Mouse (Mus musculus): Measurements from ENCODE around the gene Six1.
"Not testable (repeated sequence)": the region's sequence is repeated elsewhere in the genome, so short reads cannot be mapped to it uniquely, and the experiment has no call there.

The Six1 gene

DNA sequence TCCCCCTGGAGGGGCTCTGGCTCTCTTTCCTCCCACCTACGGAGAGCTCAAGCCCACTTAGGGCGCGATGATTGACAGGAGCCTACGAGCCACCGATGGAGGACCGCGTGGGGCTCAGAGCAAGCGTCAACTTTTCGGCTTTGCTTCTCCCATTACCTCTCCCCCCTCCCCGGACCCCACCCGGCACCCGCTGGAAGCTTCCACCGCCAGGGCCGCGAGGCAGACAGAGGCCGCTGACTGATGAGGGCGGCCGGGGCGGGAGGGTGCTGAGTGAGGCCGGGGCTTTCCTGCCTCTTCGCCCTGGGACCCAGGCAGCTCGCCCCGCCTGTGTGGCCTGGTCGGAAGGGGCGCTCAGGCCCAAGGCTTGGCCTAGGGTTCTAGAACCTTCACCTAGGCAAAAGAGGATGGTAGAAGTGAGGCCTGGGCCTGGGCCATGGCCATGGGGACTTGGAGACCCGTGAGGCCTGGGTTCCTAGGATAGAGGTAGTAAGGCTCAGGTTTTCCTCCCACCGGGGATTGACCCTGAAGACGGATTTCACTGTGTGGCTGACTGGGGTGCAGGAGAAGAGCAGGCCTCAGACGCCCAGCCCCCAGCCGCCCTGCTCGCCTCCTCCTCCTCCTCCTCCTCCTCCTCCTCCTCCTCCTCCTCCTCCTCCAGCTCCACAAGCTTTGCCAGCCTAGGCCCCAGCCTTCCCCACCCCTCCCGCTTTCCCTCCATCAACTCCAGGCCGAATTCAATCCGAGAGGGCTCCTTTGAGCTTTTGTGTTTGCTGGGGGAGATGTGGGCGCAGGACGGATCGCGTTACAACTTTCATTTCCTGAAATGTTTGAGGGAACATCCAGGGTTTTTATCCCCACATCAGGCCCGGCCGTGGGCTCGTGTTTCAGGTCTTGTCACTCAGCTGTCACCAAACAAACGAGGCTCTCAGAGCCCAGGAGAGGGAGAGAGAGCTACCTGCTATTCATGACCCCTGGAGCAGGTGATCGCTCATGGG lies 18.5 kb downstream of the Six1 start:
- DNase-seq (ENCODE audit: low spot score in 2 of 2) = no peak

DNA sequence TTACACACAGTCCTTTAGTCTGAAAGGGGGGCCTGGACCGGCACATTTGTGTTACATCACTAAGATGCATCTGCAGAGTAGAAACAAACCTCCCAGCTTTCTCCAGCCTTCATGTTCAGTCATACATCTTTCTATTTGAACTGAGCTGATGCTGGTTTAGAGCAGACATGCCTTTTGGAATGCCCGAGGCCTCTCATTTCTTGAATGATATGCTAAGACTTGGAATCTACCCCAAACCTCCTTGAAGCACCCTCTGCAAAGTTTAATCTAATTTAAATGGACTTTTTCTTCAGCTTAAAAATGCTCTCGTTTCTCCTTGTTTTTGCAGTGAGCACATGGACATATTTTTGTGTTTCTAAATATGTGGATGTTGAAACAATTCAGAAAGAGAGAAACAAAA lies 21.0 kb downstream of the Six1 start:
- DNase-seq (ENCODE audit: low spot score in 2 of 2) = no peak

DNA sequence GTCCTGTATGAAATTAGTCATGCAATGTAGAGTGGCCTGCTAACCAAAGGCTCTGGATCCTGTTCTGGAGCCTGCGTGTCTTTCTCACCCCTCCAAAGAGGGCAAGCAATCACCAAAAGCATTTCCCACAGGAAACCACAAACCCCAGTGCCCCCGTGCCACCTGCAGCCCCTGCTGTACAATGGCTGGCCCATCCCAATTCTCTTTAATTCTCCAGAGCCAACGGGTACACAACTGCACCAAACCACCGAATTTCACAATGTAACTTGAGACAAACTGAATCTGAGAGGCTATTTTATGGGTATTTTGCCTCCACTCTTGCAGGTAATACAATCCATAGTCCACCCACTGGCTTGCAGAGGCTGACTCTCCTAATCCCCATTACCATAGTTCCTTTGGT lies 22.4 kb downstream of the Six1 start:
- DNase-seq (ENCODE audit: low spot score in 2 of 2) = no peak

DNA sequence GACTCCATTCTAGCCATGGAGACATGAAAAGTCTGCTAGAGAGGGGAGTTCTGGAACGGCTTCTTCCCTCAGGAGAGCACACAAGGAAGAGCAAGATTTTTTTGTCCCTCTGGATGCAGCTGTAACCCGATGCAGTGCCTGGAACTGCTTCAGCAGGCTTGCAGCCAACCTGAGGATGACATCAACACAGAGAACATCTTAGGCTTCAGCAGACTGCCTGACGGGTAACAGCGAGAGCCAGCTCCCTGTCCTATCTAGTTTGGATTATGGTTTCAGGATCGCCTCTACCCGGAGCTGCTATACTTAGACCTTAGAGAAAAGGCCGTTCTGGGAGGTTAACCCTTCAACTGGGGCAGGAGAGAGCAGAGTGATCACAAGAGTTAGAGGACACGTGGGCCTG lies 28.2 kb downstream of the Six1 start:
- DNase-seq (ENCODE audit: low spot score in 2 of 2) = no peak

DNA sequence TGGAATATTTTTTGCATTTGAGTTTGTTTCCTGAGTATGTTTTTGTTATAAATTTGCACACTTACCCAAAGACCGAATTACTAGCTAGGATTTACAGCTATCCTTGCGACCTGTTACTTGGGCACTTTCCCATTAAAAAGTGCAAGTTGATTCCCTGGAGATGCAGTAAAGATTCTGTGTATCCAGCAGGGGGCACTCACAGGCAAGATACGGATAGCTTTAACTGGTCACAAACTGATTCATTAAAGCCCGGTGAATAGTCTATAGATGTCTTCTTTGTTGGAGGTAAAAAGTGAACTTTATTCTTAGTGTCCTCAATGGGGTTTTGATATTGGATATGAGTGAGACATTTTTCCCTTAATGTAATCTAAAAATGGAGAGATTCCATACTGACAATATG lies 32.7 kb downstream of the Six1 start:
- peak; percentile 51 to 70 for DNase-seq (ENCODE audit: low spot score in 2 of 2)

DNA sequence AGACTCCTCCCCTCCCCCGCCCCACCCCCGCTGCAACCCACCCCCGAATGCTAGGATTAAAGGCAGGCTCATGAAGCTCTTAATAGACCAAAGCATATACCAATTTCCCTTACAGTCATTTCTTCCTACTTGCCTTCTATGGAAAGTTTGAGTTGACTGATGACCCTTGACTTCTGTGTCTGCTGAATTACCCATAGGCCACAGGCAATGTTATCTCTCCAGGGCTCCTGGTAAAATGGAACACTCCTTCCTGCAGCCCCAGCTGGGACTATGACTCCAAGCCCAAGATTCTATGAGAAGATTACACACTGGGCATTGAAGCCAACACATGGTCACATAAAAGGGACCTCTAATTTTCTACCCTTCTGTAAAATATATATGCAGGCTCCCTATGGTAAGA lies 33.3 kb downstream of the Six1 start:
- no peak for DNase-seq (ENCODE audit: low spot score in 2 of 2)

DNA sequence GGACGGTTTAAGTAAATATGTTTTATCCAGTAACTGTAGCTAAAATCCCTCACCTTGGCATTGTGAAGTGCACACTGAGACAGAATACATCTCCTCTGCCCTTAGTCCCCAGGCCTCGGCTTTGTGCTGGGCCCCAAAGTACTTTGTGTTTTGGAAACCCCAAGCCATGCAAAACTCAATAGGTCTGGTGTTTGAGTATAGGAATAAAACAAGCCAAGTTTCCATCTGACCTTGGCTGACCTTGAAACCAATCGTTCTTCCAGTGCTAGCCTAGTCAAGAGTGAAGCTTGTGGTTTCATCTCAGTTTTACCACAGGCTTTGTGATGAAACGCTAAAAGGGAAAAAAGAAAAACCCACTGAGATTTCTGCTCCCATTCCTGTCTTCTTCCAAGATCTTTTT lies 34.8 kb downstream of the Six1 start:
- no peak for DNase-seq (ENCODE audit: low spot score in 2 of 2)

DNA sequence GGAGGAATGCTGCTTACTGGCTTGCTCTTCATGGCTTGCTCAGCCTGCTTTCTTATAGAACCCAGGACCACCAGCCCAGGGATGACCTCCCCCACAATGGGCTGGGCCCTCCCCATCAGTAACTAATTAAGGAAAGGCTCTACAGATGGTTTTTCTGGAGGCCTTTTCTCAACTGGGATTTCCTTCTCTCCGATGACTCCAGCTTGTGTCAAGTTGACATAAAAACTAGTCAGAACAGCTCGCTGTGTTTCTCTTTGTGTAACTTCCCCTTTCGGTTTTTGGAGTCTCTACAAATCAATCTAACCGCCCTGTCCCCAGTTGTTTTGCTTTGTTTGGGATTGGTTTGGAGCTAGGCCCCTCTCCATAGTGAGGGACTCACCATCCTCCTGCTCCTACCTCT lies 37.5 kb downstream of the Six1 start:
- DNase-seq (ENCODE audit: low spot score in 2 of 2) = no peak

DNA sequence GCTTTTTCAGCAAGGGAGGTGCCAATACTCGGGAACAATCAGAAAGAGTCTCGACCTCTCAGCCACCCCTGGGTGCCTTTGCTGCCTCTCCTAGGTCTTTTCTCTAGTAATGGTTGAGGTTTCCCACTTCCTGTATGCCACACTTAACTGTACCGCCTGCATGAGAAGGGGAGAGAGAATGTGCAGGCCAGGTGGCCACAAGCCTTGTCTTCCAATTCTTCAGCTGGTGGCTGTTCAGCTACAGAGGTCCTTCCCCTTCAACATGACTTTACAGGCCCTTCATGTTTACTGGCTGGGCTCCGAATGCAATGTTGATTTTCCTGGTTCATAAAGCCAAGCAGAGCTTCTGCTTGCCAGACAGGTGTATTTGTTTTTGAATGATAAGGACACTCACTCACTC lies 39.4 kb downstream of the Six1 start:
- no peak for DNase-seq (ENCODE audit: low spot score in 2 of 2)

DNA sequence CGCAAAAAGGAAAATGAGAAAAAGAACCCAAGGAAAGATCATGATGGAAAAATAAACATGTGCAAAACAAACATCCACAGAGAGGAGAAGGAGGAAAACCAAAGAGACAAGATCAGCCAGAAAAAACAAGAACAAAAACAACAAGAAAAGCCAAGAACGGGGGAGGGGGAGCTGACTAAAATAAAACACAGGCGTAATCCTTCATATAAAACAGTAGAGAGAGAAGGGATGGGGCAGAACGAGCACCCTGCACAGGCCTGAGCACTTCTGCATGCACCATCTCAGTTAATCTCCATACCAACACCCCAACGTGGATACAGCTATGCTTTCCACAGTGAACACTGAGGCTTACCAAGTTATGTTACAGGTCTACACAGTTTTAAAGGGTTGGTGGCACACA lies 40.9 kb downstream of the Six1 start:
- no peak for DNase-seq (ENCODE audit: low spot score in 2 of 2)

DNA sequence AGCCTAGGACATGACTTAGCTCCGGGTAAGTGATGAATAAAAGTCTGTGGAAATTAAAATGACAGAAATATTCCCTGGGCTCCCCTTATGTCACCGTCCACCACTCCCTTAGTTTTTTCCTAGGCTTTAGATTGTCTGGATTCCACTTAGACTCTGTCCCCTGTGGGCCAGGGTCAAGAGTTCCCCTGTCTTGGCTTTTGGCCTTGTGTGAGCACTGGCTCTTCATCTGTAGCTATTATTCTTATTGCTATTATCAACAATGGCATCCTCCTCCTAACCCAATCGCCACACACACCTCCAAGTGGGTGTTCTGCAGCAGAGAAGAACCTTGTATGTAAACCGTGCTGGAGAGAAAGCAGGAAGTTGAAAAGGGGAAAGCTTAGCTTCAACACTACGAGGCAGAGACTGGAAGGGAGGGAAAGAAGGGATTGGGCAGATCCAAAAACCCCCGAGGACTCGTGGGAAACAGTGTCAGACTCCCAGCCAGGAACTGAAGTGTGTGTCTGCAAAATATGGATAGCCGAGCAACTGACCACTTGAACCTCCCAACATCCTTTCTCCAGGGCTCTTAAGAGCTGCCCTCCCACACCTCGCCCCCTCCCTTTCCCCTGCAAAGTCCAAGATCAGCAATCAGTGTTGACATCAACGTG lies 41.4 kb downstream of the Six1 start:
- DNase-seq (ENCODE audit: low spot score in 2 of 2) = no peak

DNA sequence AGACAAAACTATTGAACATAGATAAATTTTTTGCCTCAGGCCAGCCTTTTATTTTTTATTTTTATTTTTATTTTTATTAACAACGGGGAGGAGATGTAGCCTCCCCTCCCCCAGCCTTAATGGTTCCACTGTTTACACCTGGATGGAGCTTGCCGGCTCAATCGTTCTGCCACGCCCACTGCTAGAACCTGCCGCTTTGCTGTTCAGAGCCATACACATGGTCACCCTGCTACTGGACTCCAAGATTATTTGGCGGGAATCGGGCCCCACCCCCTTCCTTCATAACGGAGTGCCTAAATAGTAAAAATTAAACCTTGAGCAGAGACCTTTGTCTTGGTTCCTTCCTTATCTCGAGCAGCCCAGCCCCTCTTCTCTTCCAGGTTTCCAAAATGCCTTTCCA lies 50.8 kb downstream of the Six1 start:
- not testable (repeated sequence) for DNase-seq (ENCODE audit: low spot score in 2 of 2)

DNA sequence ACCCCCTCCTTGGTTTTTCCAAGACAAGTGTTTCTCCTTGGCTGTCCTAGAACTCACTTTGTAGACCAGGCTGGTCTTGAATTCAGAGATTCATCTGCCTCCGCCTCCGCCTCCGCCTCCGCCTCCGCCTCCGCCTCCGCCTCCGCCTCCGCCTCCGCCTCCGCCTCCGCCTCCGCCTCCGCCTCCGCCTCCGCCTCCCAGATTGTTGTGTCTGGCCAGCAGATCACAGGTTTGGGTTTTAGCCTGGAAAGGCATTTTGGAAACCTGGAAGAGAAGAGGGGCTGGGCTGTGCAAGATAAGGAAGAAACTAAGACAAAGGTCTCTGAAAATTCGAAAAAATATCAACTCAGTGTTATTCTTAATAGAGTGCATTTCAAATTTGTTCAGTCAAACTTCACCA lies 51.4 kb downstream of the Six1 start:
- not testable (repeated sequence) for DNase-seq (ENCODE audit: low spot score in 2 of 2)

DNA sequence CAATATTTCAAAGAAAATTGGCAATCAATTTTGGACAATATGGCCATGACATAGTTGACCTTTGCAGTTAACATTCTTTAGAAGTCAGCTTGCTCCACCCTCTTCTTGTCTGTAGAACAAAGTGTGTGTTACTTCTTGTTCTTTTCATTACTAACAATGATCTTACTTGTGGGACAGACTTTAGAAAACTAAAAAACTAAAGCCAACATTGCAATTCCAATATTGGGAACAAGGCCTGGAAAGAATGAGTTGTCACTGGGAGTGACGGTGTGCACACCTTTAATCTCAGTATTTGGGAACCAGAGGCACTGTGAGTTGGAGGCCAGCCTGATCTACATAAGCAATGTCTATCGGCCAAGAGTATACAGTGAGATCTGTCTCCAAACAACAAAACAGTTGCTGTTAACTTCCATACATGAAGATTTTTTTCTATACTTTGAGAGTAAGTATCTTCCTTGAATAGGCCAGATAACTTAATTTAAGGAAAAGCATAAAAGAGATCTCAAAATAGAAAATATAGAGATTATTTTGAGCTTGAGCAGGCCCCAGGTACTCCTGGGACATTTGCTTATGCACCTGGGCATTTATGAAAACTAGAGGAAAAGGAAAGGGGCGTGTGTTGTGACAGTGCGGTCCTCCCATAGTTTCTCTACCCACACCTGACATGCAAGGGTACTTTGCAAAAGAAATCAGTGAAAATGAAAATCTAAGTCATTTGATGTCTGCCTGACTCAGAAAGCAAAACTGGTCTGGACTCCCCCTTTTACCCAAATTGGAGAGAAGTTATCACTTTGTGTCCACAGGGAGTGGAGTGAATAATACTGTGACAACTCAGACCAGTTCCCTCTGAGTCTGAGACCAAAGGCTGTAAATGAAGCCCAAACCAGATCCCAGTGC lies 55.3 kb downstream of the Six1 start:
- DNase-seq (ENCODE audit: low spot score in 2 of 2) = no peak

DNA sequence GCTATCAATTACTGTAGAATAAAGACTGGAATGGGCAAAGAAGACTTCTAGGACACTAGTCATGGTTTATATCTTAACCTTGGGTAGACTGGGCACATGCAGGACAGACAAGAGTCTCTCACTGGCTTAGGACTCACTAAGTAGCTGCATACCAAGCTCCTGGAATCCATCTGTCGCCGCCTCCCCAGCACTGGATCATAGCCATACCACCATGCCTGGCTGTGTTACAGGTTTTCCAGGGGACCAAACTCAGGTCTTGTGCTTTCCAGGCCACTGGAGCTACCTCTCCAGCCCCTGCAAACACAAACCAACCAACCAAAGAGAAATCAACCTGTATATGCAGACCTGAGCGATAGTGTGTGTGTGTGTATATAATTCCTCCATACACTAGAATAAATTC lies 57.0 kb downstream of the Six1 start:
- DNase-seq (ENCODE audit: low spot score in 2 of 2) = no peak
